Mouse (Mus musculus): ENCODE measurements around the gene Vmn2r79. TPM values are rescaled to one million over a fixed set of nuclear protein-coding genes. Genes with fewer than 3 reads are reported as not detected.

Gene Vmn2r79
- 0.09 TPM in 1 of 2 replicates, not detected in the other for polyA plus RNA-seq (2012; ENCODE audit: low replicate concordance)

DNA sequence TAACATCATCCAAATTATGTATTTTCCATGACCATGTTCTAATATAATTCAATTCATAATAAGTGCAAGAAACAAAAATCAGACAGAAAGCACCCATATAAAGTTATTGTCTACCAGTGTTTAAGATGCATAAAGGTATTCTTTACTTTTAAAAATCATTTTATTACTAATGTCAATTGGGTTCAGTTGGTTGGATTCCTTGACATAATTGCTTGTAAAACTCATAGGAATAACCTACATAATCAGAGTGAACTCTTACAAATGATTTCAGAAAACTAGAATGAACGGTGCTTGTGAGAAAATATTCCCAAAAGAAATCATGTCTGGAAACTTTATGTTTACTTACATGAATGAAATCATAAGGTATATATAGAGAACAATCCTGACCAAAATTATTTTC is at the start of gene Vmn2r79:
Vmn2r79 (plus strand) TSS at position 301 of the 400 bp plus-strand sequence.

Other genes with a start within 250 kb of the Vmn2r79 start
- not detected in 2 replicates for gene Folh1, start 220.2 kb upstream of the Vmn2r79 start, polyA plus RNA-seq (2012; ENCODE audit: low replicate concordance)
- not detected in 2 replicates for gene Vmn2r77, start 201.1 kb upstream of the Vmn2r79 start, polyA plus RNA-seq (2012; ENCODE audit: low replicate concordance)
- not detected in 2 replicates for gene Vmn2r78, start 81.0 kb upstream of the Vmn2r79 start, polyA plus RNA-seq (2012; ENCODE audit: low replicate concordance)
- gene Nox4, start 250.0 kb downstream of the Vmn2r79 start, polyA plus RNA-seq (2012; ENCODE audit: low replicate concordance), result not detected in 2 replicates